Mouse (Mus musculus) lung, postnatal 4 days (tissue): ENCODE measurements at regions not wholly inside any gene's neighbourhood (a gene's known extent, or its start where the extent isn't known, plus 50 kb on each side); places are given as distances from the start of the nearest gene placed in this dataset.

Experiments
- DNase-seq, 2 experiments: peaks; one replicate each; pipeline ENCODE4 v3.0.0; 2021

- DNase-seq: peak; percentile 66 to 85
Observed at GRCm38 (mm10) chr13:107113949-107114690, 92.2 kb upstream of the Kif2a start.

GRCm38 (mm10) chr13:107108045-107108444, 86.1 kb upstream of the Kif2a start:
- DNase-seq: no peak

- DNase-seq: no peak
Observed at GRCm38 (mm10) chr13:107107572-107107971, 85.6 kb upstream of the Kif2a start.

GRCm38 (mm10) chr13:107105510-107105909, 83.6 kb upstream of the Kif2a start:
- DNase-seq: peak in 1 of 2 experiments; percentile 37

GRCm38 (mm10) chr13:107101598-107101997, 79.7 kb upstream of the Kif2a start:
- peak; percentile 83 to 87 for DNase-seq

GRCm38 (mm10) chr13:107100852-107101325, 79.0 kb upstream of the Kif2a start:
- peak; percentile 22 to 38 for DNase-seq

- no peak for DNase-seq
Observed at GRCm38 (mm10) chr13:107100116-107100515, 78.2 kb upstream of the Kif2a start.

GRCm38 (mm10) chr13:107097005-107097404, 75.1 kb upstream of the Kif2a start:
- DNase-seq: no peak

GRCm38 (mm10) chr13:107094976-107095716, 73.2 kb upstream of the Kif2a start:
- DNase-seq: no peak

GRCm38 (mm10) chr13:107094487-107094886, 72.6 kb upstream of the Kif2a start:
- DNase-seq: peak; percentile 11 to 28

- DNase-seq: no peak
Observed at GRCm38 (mm10) chr13:107093683-107094082, 71.8 kb upstream of the Kif2a start.

GRCm38 (mm10) chr13:107088198-107088597, 66.3 kb upstream of the Kif2a start:
- DNase-seq: no peak

- no peak for DNase-seq
Observed at GRCm38 (mm10) chr13:107087355-107087754, 65.4 kb upstream of the Kif2a start.

GRCm38 (mm10) chr13:107078085-107078484, 56.2 kb upstream of the Kif2a start:
- DNase-seq: no peak

- no peak for DNase-seq
Observed at GRCm38 (mm10) chr13:107074917-107075316, 53.0 kb upstream of the Kif2a start.

GRCm38 (mm10) chr13:107073039-107073620, 51.2 kb upstream of the Kif2a start:
- DNase-seq: no peak

- no peak for DNase-seq
Observed at GRCm38 (mm10) chr13:107072345-107073038, 50.6 kb upstream of the Kif2a start.
